Mouse (Mus musculus): Measurements from ENCODE around the gene Zbtb21.

- TF ChIP-seq CTCF (IDR thresholded peaks at IDR 0.05; ENCODE audit: extremely low read depth, insufficient read depth, low read length): no peak
- peak; percentile 49 for TF ChIP-seq POLR2A (IDR thresholded peaks at IDR 0.05; ENCODE audit: extremely low read depth, insufficient read depth, low read length)
Measured at GRCm38 (mm10) chr16:97996616-97997382, 34.4 kb upstream of the Zbtb21 start, which contains the start of gene B230307C23Rik.
